Comparison of ENCODE assay signal across 16 mouse cellular contexts in genomic region chr15:101803052-101803822, GRCm38 (mm10). TPM values are rescaled to one million over a fixed set of nuclear protein-coding genes. Genes with fewer than 3 reads are reported as not detected.
A peak's percentile ranks its signal among the peaks of the same experiment; 100 is the strongest.
DNase-seq lines count a peak whose midpoint lies in the region; ATAC-seq lines count a peak whose summit lies in the region.
"Had no signal": no experiment of that assay in that cellular context is flagged by ENCODE, and none has a peak within 500 bp of the region (broad histone marks: within the 10 kb centered on the region; RNA-seq: fewer than 3 reads in every experiment).

No protein-coding gene starts in this region.

- no peak overlapping the region for H3K9ac ChIP-seq in forebrain, embryonic 14.5 days (ENCODE audit: low read length)
- no peak overlapping the region for H3K9ac ChIP-seq in midbrain, embryonic 15.5 days
- H3K9ac ChIP-seq: heart, embryonic 13.5 days; intestine, embryonic 15.5 days had no signal

- H3K4me2 ChIP-seq in forebrain, embryonic 14.5 days (ENCODE audit: low read length): no peak overlapping the region
- no peak overlapping the region for H3K4me2 ChIP-seq in midbrain, embryonic 15.5 days
- H3K4me2 ChIP-seq: heart, embryonic 13.5 days; intestine, embryonic 15.5 days had no signal

- no peaks in the 10 kb centered on the region for H3K36me3 ChIP-seq in forebrain, embryonic 14.5 days (ENCODE audit: control insufficient read depth, insufficient read depth, low read length)
- H3K36me3 ChIP-seq in midbrain, embryonic 15.5 days (replicated peaks): no peaks in the 10 kb centered on the region
- H3K36me3 ChIP-seq: embryonic facial prominence, embryonic 10.5 days; heart, embryonic 13.5 days; intestine, embryonic 15.5 days had no signal

- H3K4me3 ChIP-seq in forebrain, embryonic 14.5 days (ENCODE audit: low read depth, low read length): no peak overlapping the region
- no peak overlapping the region for H3K4me3 ChIP-seq in midbrain, embryonic 15.5 days
- H3K4me3 ChIP-seq: embryonic facial prominence, embryonic 10.5 days; heart, embryonic 13.5 days; intestine, embryonic 15.5 days had no signal

- H3K27ac ChIP-seq in forebrain, embryonic 14.5 days (ENCODE audit: low read depth, low read length): no peak overlapping the region
- peak overlapping the region; percentile 50; the same call in 1 of the 2 replicates for H3K27ac ChIP-seq in midbrain, embryonic 15.5 days
- H3K27ac ChIP-seq: embryonic facial prominence, embryonic 10.5 days; heart, embryonic 13.5 days; intestine, embryonic 15.5 days had no signal

- H3K27me3 ChIP-seq in forebrain, embryonic 14.5 days (replicated peaks; ENCODE audit: control insufficient read depth, insufficient read depth, low read length): no peaks in the 10 kb centered on the region
- H3K27me3 ChIP-seq in midbrain, embryonic 15.5 days (replicated peaks): no peaks in the 10 kb centered on the region
- H3K27me3 ChIP-seq: intestine, embryonic 15.5 days had no signal

- H3K4me1 ChIP-seq in forebrain, embryonic 14.5 days (ENCODE audit: control insufficient read depth, insufficient read depth, low read length): 0 out of 2 replicates have a peak, but pooled peaks cover 5% of the 10 kb centered on the region
- peaks cover 17% of the 10 kb centered on the region for H3K4me1 ChIP-seq in midbrain, embryonic 15.5 days
- H3K4me1 ChIP-seq: embryonic facial prominence, embryonic 10.5 days; heart, embryonic 13.5 days; intestine, embryonic 15.5 days had no signal

- ATAC-seq in forebrain, embryonic 14.5 days: peak; percentile 67
- ATAC-seq in midbrain, embryonic 15.5 days (replicated peaks): peak; percentile 42; the same call in 1 of the 2 replicates
- ATAC-seq: intestine, embryonic 15.5 days had no signal

- WGBS in forebrain, embryonic 14.5 days: 76% methylated on average over 11 of the region's 11 CpGs
- 61% methylated on average over 11 of the region's 11 CpGs for WGBS in midbrain, embryonic 15.5 days

- no peaks in the 10 kb centered on the region for H3K9me3 ChIP-seq in forebrain, embryonic 14.5 days (replicated peaks; ENCODE audit: control insufficient read depth, low read length)
- no peaks in the 10 kb centered on the region for H3K9me3 ChIP-seq in midbrain, embryonic 15.5 days
- H3K9me3 ChIP-seq: embryonic facial prominence, embryonic 10.5 days; heart, embryonic 13.5 days; intestine, embryonic 15.5 days had no signal

- peak; percentile 12 to 40 for DNase-seq in layer of hippocampus, postnatal 14 days (ENCODE audit: low spot score in 2 of 2)
- DNase-seq in layer of hippocampus, adult 9-10 months (ENCODE audit: low spot score): no peak
- peak; percentile 68 for DNase-seq in forebrain, embryonic 14.5 days (ENCODE audit: low spot score)
- peak; percentile 31 to 60 for DNase-seq in frontal cortex, postnatal 36 days (ENCODE audit: low spot score in 2 of 2)
- DNase-seq in kidney, adult 18-20 months: no peak
- no peak for DNase-seq in gastrocnemius, postnatal 25 days
- DNase-seq: cerebellum, adult 2 months; kidney, postnatal 4 days; lung, postnatal 14 days; thymus, postnatal 36 days had no signal

RNA-seq across cellular contexts. Expression of gene Krt73, which starts 1.1 kb away (rescaled TPM):
- total RNA-seq in layer of hippocampus, postnatal 14 days (2021): 1 to 10 TPM; 7.7 to 8.2 TPM
- 0.36 and 0.81 TPM in 2 replicates for polyA plus RNA-seq in forebrain, embryonic 14.5 days (2014; fragmentation: Nextera tagmentation; extraction: Ambion mirVana)
- polyA plus RNA-seq in midbrain, embryonic 15.5 days (2015; fragmentation: Nextera tagmentation; extraction: Ambion mirVana): 0.46 and 0.73 TPM in 2 replicates
- not detected for total RNA-seq in gastrocnemius, postnatal 25 days (2021)
- total RNA-seq: adrenal gland, postnatal 4 days; liver, adult 2 months had no signal
- polyA plus RNA-seq: embryonic facial prominence, embryonic 10.5 days; heart, embryonic 13.5 days; intestine, embryonic 15.5 days; liver, adult 2 months had no signal

RNA-seq across cellular contexts. Expression of gene Krt2, which starts 14.7 kb away (rescaled TPM):
- 1 to 10 TPM; 2.6 to 3.7 TPM for total RNA-seq in layer of hippocampus, postnatal 14 days (2021)
- polyA plus RNA-seq in forebrain, embryonic 14.5 days (2014; fragmentation: Nextera tagmentation; extraction: Ambion mirVana): not detected in 2 replicates
- polyA plus RNA-seq in midbrain, embryonic 15.5 days (2015; fragmentation: Nextera tagmentation; extraction: Ambion mirVana): not detected in 2 replicates
- not detected for total RNA-seq in gastrocnemius, postnatal 25 days (2021)
- total RNA-seq: adrenal gland, postnatal 4 days; liver, adult 2 months had no signal
- polyA plus RNA-seq: cerebellum, adult 2 months; embryonic facial prominence, embryonic 10.5 days; heart, embryonic 13.5 days; intestine, embryonic 15.5 days; liver, adult 2 months had no signal

RNA-seq across cellular contexts. Expression of gene Krt72, which starts 17.0 kb away (rescaled TPM):
- not detected for total RNA-seq in layer of hippocampus, postnatal 14 days (2021)
- not detected in 2 replicates for polyA plus RNA-seq in forebrain, embryonic 14.5 days (2014; fragmentation: Nextera tagmentation; extraction: Ambion mirVana)
- not detected in 2 replicates for polyA plus RNA-seq in midbrain, embryonic 15.5 days (2015; fragmentation: Nextera tagmentation; extraction: Ambion mirVana)
- total RNA-seq in gastrocnemius, postnatal 25 days (2021): not detected
- total RNA-seq: adrenal gland, postnatal 4 days; liver, adult 2 months had no signal
- polyA plus RNA-seq: cerebellum, adult 2 months; embryonic facial prominence, embryonic 10.5 days; heart, embryonic 13.5 days; intestine, embryonic 15.5 days; liver, adult 2 months had no signal

RNA-seq across cellular contexts. Expression of gene Krt1, which starts 47.4 kb away (rescaled TPM):
- 1 to 10 TPM; 3.4 to 4.4 TPM for total RNA-seq in layer of hippocampus, postnatal 14 days (2021)
- 5.2 and 7.0 TPM in 2 replicates for polyA plus RNA-seq in forebrain, embryonic 14.5 days (2014; fragmentation: Nextera tagmentation; extraction: Ambion mirVana)
- polyA plus RNA-seq in midbrain, embryonic 15.5 days (2015; fragmentation: Nextera tagmentation; extraction: Ambion mirVana): 12.3 and 12.8 TPM in 2 replicates
- not detected for total RNA-seq in gastrocnemius, postnatal 25 days (2021)
- total RNA-seq: liver, adult 2 months had no signal
- polyA plus RNA-seq: liver, adult 2 months had no signal

Comparison
In these comparisons a context has a peak if more than half of its experiments do, and no peak if none do; other contexts are left out.
1. DNase-seq: peak in layer of hippocampus, postnatal 14 days (2 of 2), forebrain, embryonic 14.5 days (single experiment) and frontal cortex, postnatal 36 days (2 of 2); none in layer of hippocampus, adult 9-10 months (single experiment), kidney, adult 18-20 months (single experiment) and gastrocnemius, postnatal 25 days (single experiment).
2. RNA of gene Krt73, which starts 1.1 kb away (total RNA-seq): 7.7 to 8.2 TPM in layer of hippocampus, postnatal 14 days; not detected in gastrocnemius, postnatal 25 days; every median in the first group is over 4 times any median in the second.